Mouse (Mus musculus) heart, postnatal 0 days (tissue): ENCODE measurements at regions not wholly inside any gene's neighbourhood (a gene's known extent, or its start where the extent isn't known, plus 50 kb on each side); places are given as distances from the start of the nearest gene placed in this dataset.

Source experiments
- CTCF ChIP-seq: IDR thresholded peaks from 2 replicates; pipeline ENCODE4 v1.5.1; 2016; ENCODE audit warnings: antibody characterized with exemption, control low read depth, low read depth
- EP300 ChIP-seq: IDR thresholded peaks from 2 replicates; pipeline ENCODE4 v1.6.1; 2016; ENCODE audit warnings: antibody characterized with exemption, low read depth

DNA sequence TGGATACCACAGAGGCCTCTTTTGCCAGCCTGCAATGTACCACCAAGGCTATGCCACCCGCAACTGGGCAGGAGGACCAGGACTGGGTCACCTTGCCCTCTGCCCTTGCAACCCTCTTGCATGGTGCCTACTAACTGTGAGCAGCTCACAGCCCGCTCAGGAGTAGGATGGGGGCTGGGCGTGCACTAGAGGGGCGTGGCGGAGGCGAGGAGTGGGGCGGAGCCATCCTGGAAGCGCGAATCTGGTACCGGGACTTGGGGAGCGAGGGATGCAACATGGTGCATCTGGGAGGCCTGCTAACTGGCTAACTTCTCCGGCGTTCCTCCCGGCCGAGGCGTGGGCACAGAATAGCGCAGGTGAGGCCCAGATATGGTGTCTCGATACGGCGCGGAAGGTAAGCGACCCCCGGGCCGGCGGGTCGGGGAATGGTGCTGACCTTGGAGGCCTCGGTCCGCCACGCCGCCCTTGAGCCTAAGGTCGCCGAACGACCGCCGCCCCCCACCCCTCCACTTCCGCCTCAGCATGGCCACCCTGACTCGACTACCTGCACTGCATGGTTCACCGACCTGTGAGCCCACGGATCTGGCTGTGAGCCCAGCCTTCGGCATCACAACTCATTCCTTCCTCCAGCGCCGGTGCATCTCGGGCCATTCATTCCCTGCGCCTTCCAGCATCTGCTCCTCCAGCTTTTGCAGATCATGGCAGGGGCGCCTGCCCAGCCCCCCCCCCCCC is 59.7 kb upstream of the Gdi2 start:
- TF ChIP-seq EP300 (no peak), CTCF (no peak)
